Mouse (Mus musculus): ENCODE data around the gene Skiv2l. TPM values are rescaled to one million over a fixed set of nuclear protein-coding genes. Genes with fewer than 3 reads are reported as not detected.
"Not testable (repeated sequence)": the region's sequence is repeated elsewhere in the genome, so short reads cannot be mapped to it uniquely, and the experiment has no call there.

The Skiv2l gene
- polyA plus RNA-seq, 1 experiment from 2014 or later = 55.2 TPM

- 32% methylated on average over 43 of the region's 43 CpGs for WGBS
- H3K4me2 ChIP-seq (replicated peaks) = peak overlapping the region; percentile 100
- H3K36me3 ChIP-seq = peaks cover 52% of the 10 kb centered on the region
- H3K9ac ChIP-seq = peak overlapping the region; percentile 85
- peak overlapping the region; percentile 79 for H3K4me3 ChIP-seq
- H3K27ac ChIP-seq = peak overlapping the region; percentile 78; the same call in 1 of the 2 replicates
- no peaks in the 10 kb centered on the region for H3K9me3 ChIP-seq
- ATAC-seq (ENCODE audit: low FRiP score, low read depth) = no peak
- H3K4me1 ChIP-seq = peaks cover 23% of the 10 kb centered on the region
- H3K27me3 ChIP-seq = no peaks in the 10 kb centered on the region
Observed at GRCm38 (mm10) chr17:34837464-34838324, 12.3 kb downstream of the Skiv2l start.

- 0% methylated on average over 40 of the region's 40 CpGs for WGBS
- ATAC-seq (ENCODE audit: low FRiP score, low read depth) = peak; percentile 92
- peak within 1 kb of the TSS; percentile 85 for H3K9ac ChIP-seq
- peaks cover 23% of the 10 kb centered on the region for H3K4me1 ChIP-seq
- no peaks in the 10 kb centered on the region for H3K27me3 ChIP-seq
- H3K4me3 ChIP-seq = peak within 1 kb of the TSS; percentile 79
- peaks cover 52% of the 10 kb centered on the region for H3K36me3 ChIP-seq
- peak within 1 kb of the TSS; percentile 100 for H3K4me2 ChIP-seq (replicated peaks)
- H3K9me3 ChIP-seq = no peaks in the 10 kb centered on the region
- peak within 1 kb of the TSS; percentile 78; the same call in 1 of the 2 replicates for H3K27ac ChIP-seq
Observed at GRCm38 (mm10) chr17:34836856-34837221, 13.2 kb downstream of the Skiv2l start, which contains the start of the genes Stk19 and Dxo. Gene Stk19 (minus strand): TSS chr17:34836945. Gene Dxo (plus strand): TSS chr17:34837019.

- Histone ChIP-seq H3K4me2 (replicated peaks) (peak overlapping the region; percentile 100), H3K27me3 (no peaks in the 10 kb centered on the region), H3K36me3 (peaks cover 51% of the 10 kb centered on the region), H3K4me1 (peaks cover 23% of the 10 kb centered on the region), H3K9me3 (0 out of 2 replicates have a peak, but pooled peaks cover 1% of the 10 kb centered on the region), H3K27ac (no peak overlapping the region; the same call in 1 of the 2 replicates), H3K4me3 (peak overlapping the region; percentile 79), H3K9ac (peak overlapping the region; percentile 85)
- 4% methylated on average over 48 of the region's 48 CpGs for WGBS
- peak; percentile 78 for ATAC-seq (ENCODE audit: low FRiP score, low read depth)
Observed at GRCm38 (mm10) chr17:34836155-34836855, 13.7 kb downstream of the Skiv2l start.

GRCm38 (mm10) chr17:34830776-34831175 lies 19.2 kb downstream of the Skiv2l start:
- 97% methylated on average over 1 of the region's 1 CpGs for WGBS
- peaks cover 74% of the 10 kb centered on the region for H3K36me3 ChIP-seq
- not testable (repeated sequence) for ATAC-seq (ENCODE audit: low FRiP score, low read depth)

GRCm38 (mm10) chr17:34814818-34815370 lies 35.1 kb downstream of the Skiv2l start:
- no peak for ATAC-seq (ENCODE audit: low FRiP score, low read depth)
- H3K9me3 ChIP-seq = no peaks in the 10 kb centered on the region
- no peak overlapping the region for H3K4me3 ChIP-seq
- H3K4me2 ChIP-seq (replicated peaks) = no peak overlapping the region
- WGBS = 75% methylated on average over 7 of the region's 7 CpGs
- H3K9ac ChIP-seq = no peak overlapping the region
- no peaks in the 10 kb centered on the region for H3K4me1 ChIP-seq
- H3K27me3 ChIP-seq = no peaks in the 10 kb centered on the region
- H3K36me3 ChIP-seq = no peaks in the 10 kb centered on the region
- no peak overlapping the region for H3K27ac ChIP-seq

More at GRCm38 (mm10) chr17:34830776-34831175, 19.2 kb downstream of the Skiv2l start:
- H3K4me1 ChIP-seq; H3K27me3 ChIP-seq; H3K9ac ChIP-seq; H3K4me3 ChIP-seq; H3K4me2 ChIP-seq (replicated peaks); H3K27ac ChIP-seq; H3K9me3 ChIP-seq: not testable (repeated sequence)

GRCm38 (mm10) chr17:34813747-34814146 lies 36.3 kb downstream of the Skiv2l start:
- H3K9ac ChIP-seq; H3K9me3 ChIP-seq; H3K27me3 ChIP-seq; H3K4me2 ChIP-seq (replicated peaks); ATAC-seq (ENCODE audit: low FRiP score, low read depth); H3K27ac ChIP-seq; H3K36me3 ChIP-seq; H3K4me3 ChIP-seq; H3K4me1 ChIP-seq: not testable (repeated sequence)
- WGBS = 61% methylated on average over 12 of the region's 12 CpGs

- ATAC-seq (ENCODE audit: low FRiP score, low read depth) = no peak
- no peak overlapping the region for H3K4me2 ChIP-seq (replicated peaks)
- no peak overlapping the region for H3K4me3 ChIP-seq
- no peaks in the 10 kb centered on the region for H3K27me3 ChIP-seq
- WGBS = 77% methylated on average over 15 of the region's 15 CpGs
- no peaks in the 10 kb centered on the region for H3K4me1 ChIP-seq
- no peaks in the 10 kb centered on the region for H3K36me3 ChIP-seq
- H3K27ac ChIP-seq = no peak overlapping the region
- no peaks in the 10 kb centered on the region for H3K9me3 ChIP-seq
- no peak overlapping the region for H3K9ac ChIP-seq
Observed at GRCm38 (mm10) chr17:34811275-34811674, 38.7 kb downstream of the Skiv2l start.

GRCm38 (mm10) chr17:34810811-34811210 lies 39.2 kb downstream of the Skiv2l start:
- not testable (repeated sequence) for H3K9me3 ChIP-seq; H3K4me1 ChIP-seq; H3K36me3 ChIP-seq; H3K9ac ChIP-seq; ATAC-seq (ENCODE audit: low FRiP score, low read depth); H3K4me3 ChIP-seq; H3K4me2 ChIP-seq (replicated peaks); H3K27me3 ChIP-seq; H3K27ac ChIP-seq
- WGBS = 79% methylated on average over 8 of the region's 8 CpGs

GRCm38 (mm10) chr17:34810411-34810810 lies 39.6 kb downstream of the Skiv2l start:
- ATAC-seq (ENCODE audit: low FRiP score, low read depth); H3K4me2 ChIP-seq (replicated peaks); H3K9me3 ChIP-seq; H3K36me3 ChIP-seq; H3K27ac ChIP-seq; H3K9ac ChIP-seq; H3K27me3 ChIP-seq; H3K4me1 ChIP-seq; H3K4me3 ChIP-seq: not testable (repeated sequence)
- 84% methylated on average over 5 of the region's 5 CpGs for WGBS

- Histone ChIP-seq H3K27me3 (no peaks in the 10 kb centered on the region), H3K36me3 (no peaks in the 10 kb centered on the region), H3K9ac (no peak overlapping the region), H3K4me3 (no peak overlapping the region), H3K4me1 (no peaks in the 10 kb centered on the region), H3K9me3 (peaks cover 6% of the 10 kb centered on the region), H3K4me2 (replicated peaks) (no peak overlapping the region), H3K27ac (no peak overlapping the region)
- no peak for ATAC-seq (ENCODE audit: low FRiP score, low read depth)
- 84% methylated on average over 6 of the region's 6 CpGs for WGBS
Observed at GRCm38 (mm10) chr17:34808599-34809205, 41.3 kb downstream of the Skiv2l start.

- no peak overlapping the region for H3K4me3 ChIP-seq
- no peak for ATAC-seq (ENCODE audit: low FRiP score, low read depth)
- H3K4me1 ChIP-seq = no peaks in the 10 kb centered on the region
- 66% methylated on average over 3 of the region's 3 CpGs for WGBS
- no peaks in the 10 kb centered on the region for H3K36me3 ChIP-seq
- H3K27ac ChIP-seq = no peak overlapping the region
- H3K4me2 ChIP-seq (replicated peaks) = no peak overlapping the region
- peaks cover 6% of the 10 kb centered on the region for H3K9me3 ChIP-seq
- no peak overlapping the region for H3K9ac ChIP-seq
- H3K27me3 ChIP-seq = no peaks in the 10 kb centered on the region
Observed at GRCm38 (mm10) chr17:34807176-34807575, 42.8 kb downstream of the Skiv2l start.

Data from limb, embryonic 13.5 days (tissue).